Mouse (Mus musculus) midbrain, embryonic 15.5 days (tissue): Measurements from ENCODE around the gene Hspb8. TPM values are rescaled to one million over a fixed set of nuclear protein-coding genes. Genes with fewer than 3 reads are reported as not detected.

ENCODE experiments used
- ATAC-seq: fragments of 200-750 bp; cut with Nextera tagmentation; replicated peaks from 2 replicates; pipeline ENCODE4 v1.8.0; 2017; ENCODE audit warnings: moderate TSS enrichment
- H3K27ac ChIP-seq: fragments of 300-500 bp; sonication (generic); 2 replicates; pipeline ENCODE4 v1.5.1; 2015; ENCODE audit warnings: mild to moderate bottlenecking, inconsistent platforms
- H3K27me3 ChIP-seq: fragments of 300-500 bp; sonication (generic); replicated peaks from 2 replicates; pipeline ENCODE4 v1.6.1; 2015; ENCODE audit warnings: inconsistent platforms
- H3K36me3 ChIP-seq: fragments of 300-500 bp; sonication (generic); replicated peaks from 2 replicates; pipeline ENCODE4 v1.6.1; 2015; ENCODE audit warnings: inconsistent platforms
- H3K4me1 ChIP-seq: fragments of 300-500 bp; sonication (generic); 2 replicates; pipeline ENCODE4 v1.6.1; 2015; ENCODE audit warnings: inconsistent platforms
- H3K4me2 ChIP-seq: fragments of 300-500 bp; sonication (generic); 2 replicates; pipeline ENCODE4 v1.6.1; 2015; ENCODE audit warnings: inconsistent platforms, mild to moderate bottlenecking, moderate library complexity
- H3K4me3 ChIP-seq: fragments of 300-500 bp; sonication (generic); 2 replicates; pipeline ENCODE4 v1.5.1; 2015; ENCODE audit warnings: mild to moderate bottlenecking, inconsistent platforms
- H3K9ac ChIP-seq: fragments of 300-500 bp; sonication (generic); 2 replicates; pipeline ENCODE4 v1.6.1; 2015; ENCODE audit warnings: mild to moderate bottlenecking, inconsistent platforms
- H3K9me3 ChIP-seq: fragments of 300-500 bp; sonication (generic); 2 replicates; pipeline ENCODE4 v1.6.1; 2016; ENCODE audit warnings: inconsistent platforms
- WGBS: fragments of 180-500 bp; shearing (Covaris S2); methylation state at CpG from one replicate; pipeline ENCODE4 v1.1.7; 2015; ENCODE audit warnings: mixed read lengths; 5-methylcytosine and 5-hydroxymethylcytosine counted together
- polyA plus RNA-seq: library from polyadenylated mRNA; unstranded; fragments of >200 nt; fragmentation: Nextera tagmentation; extraction: Ambion mirVana; gene quantifications from 2 replicates; pipeline ENCODE4 v1.2.1, GENCODE M21; 2015

Gene Hspb8
- polyA plus RNA-seq, 1 experiment from 2014 or later = 3.9 TPM

GRCm38 (mm10) chr5:116381217-116381616, 41.4 kb downstream of the Hspb8 start:
- H3K9me3 ChIP-seq = no peaks in the 10 kb centered on the region
- no peaks in the 10 kb centered on the region for H3K27me3 ChIP-seq
- H3K4me3 ChIP-seq = no peak overlapping the region
- peaks cover 7% of the 10 kb centered on the region; the same call in 1 of the 2 replicates for H3K4me1 ChIP-seq
- H3K9ac ChIP-seq = no peak overlapping the region
- WGBS = 89% methylated on average over 15 of the region's 15 CpGs
- no peak for ATAC-seq
- no peak overlapping the region for H3K27ac ChIP-seq
- H3K36me3 ChIP-seq = no peaks in the 10 kb centered on the region
- H3K4me2 ChIP-seq = no peak overlapping the region

- Histone ChIP-seq H3K9me3 (no peaks in the 10 kb centered on the region), H3K4me2 (no peak overlapping the region), H3K36me3 (no peaks in the 10 kb centered on the region), H3K27ac (peak overlapping the region; percentile 13), H3K4me3 (no peak overlapping the region), H3K4me1 (peaks cover 7% of the 10 kb centered on the region; the same call in 1 of the 2 replicates), H3K27me3 (no peaks in the 10 kb centered on the region), H3K9ac (no peak overlapping the region)
- no peak for ATAC-seq
- 78% methylated on average over 7 of the region's 7 CpGs for WGBS
Observed at GRCm38 (mm10) chr5:116380384-116380783, 42.3 kb downstream of the Hspb8 start.

- Histone ChIP-seq H3K27ac (no peak overlapping the region), H3K27me3 (no peaks in the 10 kb centered on the region), H3K4me3 (no peak overlapping the region), H3K4me1 (peaks cover 7% of the 10 kb centered on the region; the same call in 1 of the 2 replicates), H3K4me2 (no peak overlapping the region), H3K9me3 (no peaks in the 10 kb centered on the region), H3K9ac (no peak overlapping the region), H3K36me3 (no peaks in the 10 kb centered on the region)
- ATAC-seq = no peak
- 76% methylated on average over 5 of the region's 5 CpGs for WGBS
Observed at GRCm38 (mm10) chr5:116378872-116379271, 43.8 kb downstream of the Hspb8 start.

- no peaks in the 10 kb centered on the region for H3K9me3 ChIP-seq
- no peak overlapping the region for H3K27ac ChIP-seq
Observed at GRCm38 (mm10) chr5:116367923-116368322, 54.7 kb downstream of the Hspb8 start.

DNA sequence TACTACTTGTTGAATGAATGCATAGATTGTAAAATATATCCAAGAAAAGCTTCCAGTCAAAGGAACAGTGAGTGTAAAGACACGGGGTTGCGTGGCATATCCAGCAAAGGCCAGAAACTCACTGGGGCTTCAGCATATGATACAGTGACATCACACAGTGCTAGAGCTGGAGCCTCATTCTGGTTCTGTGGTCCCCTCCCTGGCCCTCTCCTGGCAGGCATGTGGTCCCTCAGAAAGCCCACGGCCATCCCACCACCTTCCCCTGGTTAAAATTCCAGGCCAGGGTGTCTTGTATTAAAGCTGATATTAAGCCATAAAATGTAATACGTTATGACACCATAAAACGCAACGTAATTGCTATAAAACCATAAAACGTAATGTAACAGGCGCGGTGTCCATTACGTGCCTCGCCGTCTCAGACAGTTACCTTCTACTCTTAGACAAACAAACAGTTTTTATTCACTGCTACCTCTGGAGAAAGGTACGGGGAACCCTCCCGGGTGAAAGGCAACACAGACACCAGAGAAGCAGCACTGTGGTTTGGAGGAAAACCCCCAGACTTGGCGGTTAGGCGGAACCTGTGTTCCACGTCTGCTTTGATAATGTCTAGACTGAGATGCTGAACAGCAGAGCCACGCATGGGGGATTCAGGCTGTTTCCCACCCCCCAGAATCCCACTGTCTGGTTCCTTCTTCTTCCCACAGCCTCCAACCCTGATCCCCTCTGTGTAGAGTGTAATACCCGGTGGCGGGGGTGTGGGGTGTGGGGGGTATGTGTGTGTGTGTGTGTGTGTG, 55.6 kb downstream of the Hspb8 start:
- WGBS = 81% methylated on average over 20 of the region's 20 CpGs
- no peaks in the 10 kb centered on the region for H3K27me3 ChIP-seq
- no peak overlapping the region for H3K4me3 ChIP-seq
- H3K4me1 ChIP-seq = no peaks in the 10 kb centered on the region
- no peaks in the 10 kb centered on the region for H3K9me3 ChIP-seq
- ATAC-seq = no peak
- no peak overlapping the region for H3K27ac ChIP-seq
- H3K4me2 ChIP-seq = no peak overlapping the region
- H3K36me3 ChIP-seq = no peaks in the 10 kb centered on the region
- no peak overlapping the region for H3K9ac ChIP-seq

More at GRCm38 (mm10) chr5:116367923-116368322, 54.7 kb downstream of the Hspb8 start:
- 45% methylated on average over 9 of the region's 9 CpGs for WGBS
- Histone ChIP-seq H3K4me3 (no peak overlapping the region), H3K4me1 (no peaks in the 10 kb centered on the region), H3K36me3 (no peaks in the 10 kb centered on the region), H3K27me3 (no peaks in the 10 kb centered on the region), H3K9ac (no peak overlapping the region), H3K4me2 (no peak overlapping the region)
- no peak for ATAC-seq

- H3K4me3 ChIP-seq = no peak overlapping the region
- no peaks in the 10 kb centered on the region for H3K27me3 ChIP-seq
- no peaks in the 10 kb centered on the region for H3K36me3 ChIP-seq
- no peaks in the 10 kb centered on the region; the same call in 1 of the 2 replicates for H3K9me3 ChIP-seq
- 76% methylated on average over 6 of the region's 6 CpGs for WGBS
- no peak overlapping the region for H3K4me2 ChIP-seq
- no peak overlapping the region for H3K27ac ChIP-seq
- H3K9ac ChIP-seq = no peak overlapping the region
- ATAC-seq = no peak
- H3K4me1 ChIP-seq = no peaks in the 10 kb centered on the region
Observed at GRCm38 (mm10) chr5:116361342-116361741, 61.3 kb downstream of the Hspb8 start.

- no peaks in the 10 kb centered on the region for H3K4me1 ChIP-seq
- WGBS = 73% methylated on average over 4 of the region's 4 CpGs
- H3K9ac ChIP-seq = no peak overlapping the region
- H3K27me3 ChIP-seq = no peaks in the 10 kb centered on the region
- H3K4me3 ChIP-seq = no peak overlapping the region
- H3K4me2 ChIP-seq = no peak overlapping the region
- H3K27ac ChIP-seq = no peak overlapping the region
- H3K9me3 ChIP-seq = no peaks in the 10 kb centered on the region; the same call in 1 of the 2 replicates
- no peaks in the 10 kb centered on the region for H3K36me3 ChIP-seq
- no peak for ATAC-seq
Observed at GRCm38 (mm10) chr5:116360751-116361150, 61.9 kb downstream of the Hspb8 start.

Other genes starting within 250 kb of the Hspb8 start
- 2.6 and 3.1 TPM in 2 replicates for gene Ccdc60, start 133.9 kb downstream of the Hspb8 start, polyA plus RNA-seq
- gene Srrm4, start 169.0 kb upstream of the Hspb8 start, polyA plus RNA-seq = 19.3 and 20.0 TPM in 2 replicates